8 mouse cellular contexts compared by ENCODE assay signal in genomic region chr11:21998141-21999047, GRCm38 (mm10). TPM values are rescaled to one million over a fixed set of nuclear protein-coding genes. Genes with fewer than 3 reads are reported as not detected.
A peak's percentile ranks its signal among the peaks of the same experiment; 100 is the strongest.
DNase-seq lines count a peak whose midpoint lies in the region; ATAC-seq and TF ChIP-seq lines count a peak whose summit lies in the region.

No protein-coding gene starts in this region.

- WGBS in hindbrain, embryonic 14.5 days: 6% methylated on average over 32 of the region's 32 CpGs
- WGBS in midbrain, embryonic 11.5 days: 4% methylated on average over 32 of the region's 32 CpGs

- peaks cover 90% of the 10 kb centered on the region for H3K27me3 ChIP-seq in hindbrain, embryonic 14.5 days (ENCODE audit: control insufficient read depth, insufficient read depth, low read length)
- H3K27me3 ChIP-seq in midbrain, embryonic 11.5 days (ENCODE audit: control insufficient read depth, insufficient read depth, low read length): peaks cover 3% of the 10 kb centered on the region; the same call in 1 of the 2 replicates

- no peak for TF ChIP-seq CTCF in left cerebral cortex, adult 2 months (IDR thresholded peaks at IDR 0.05)

- no peak overlapping the region; the same call in 1 of the 2 replicates for H3K4me2 ChIP-seq in hindbrain, embryonic 14.5 days (replicated peaks)
- peak overlapping the region; percentile 81 for H3K4me2 ChIP-seq in midbrain, embryonic 11.5 days

- ATAC-seq in hindbrain, embryonic 14.5 days (ENCODE audit: low FRiP score): no peak
- no peak for ATAC-seq in midbrain, embryonic 11.5 days (ENCODE audit: low FRiP score)

- H3K4me3 ChIP-seq in left cerebral cortex, adult 2 months: no peak overlapping the region
- H3K4me3 ChIP-seq in hindbrain, embryonic 14.5 days (replicated peaks; ENCODE audit: low read length): 0 out of 2 replicates have a peak overlapping the region, but pooled peaks have one; percentile 1
- peak overlapping the region; percentile 89 for H3K4me3 ChIP-seq in midbrain, embryonic 11.5 days (ENCODE audit: low read depth, low read length)

- no peak overlapping the region for H3K9ac ChIP-seq in hindbrain, embryonic 14.5 days
- peak overlapping the region; percentile 97 for H3K9ac ChIP-seq in midbrain, embryonic 11.5 days (ENCODE audit: low read length)

- no peaks in the 10 kb centered on the region for H3K36me3 ChIP-seq in hindbrain, embryonic 14.5 days (replicated peaks; ENCODE audit: control insufficient read depth, insufficient read depth)
- peaks cover 6% of the 10 kb centered on the region; the same call in 1 of the 2 replicates for H3K36me3 ChIP-seq in midbrain, embryonic 11.5 days (ENCODE audit: control insufficient read depth, insufficient read depth, low read length)

- no peak overlapping the region for H3K27ac ChIP-seq in left cerebral cortex, adult 2 months
- H3K27ac ChIP-seq in hindbrain, embryonic 14.5 days: no peak overlapping the region
- H3K27ac ChIP-seq in midbrain, embryonic 11.5 days (ENCODE audit: low read depth, low read length): peak overlapping the region; percentile 86

- peak; percentile 5 to 13 for DNase-seq in left cerebral cortex, postnatal 25 days (ENCODE audit: low spot score in 2 of 2)
- no peak for DNase-seq in left cerebral cortex, adult 2 months (ENCODE audit: extremely low spot score in 1 of 2, low spot score in 2 of 2)
- DNase-seq in embryo, embryonic 10 days (ENCODE audit: low spot score): peak; percentile 46
- no peak for DNase-seq in hindbrain, embryonic 14.5 days (ENCODE audit: low spot score)
- peak; percentile 96 for DNase-seq in midbrain, embryonic 11.5 days (ENCODE audit: low spot score, missing footprints)
- no peak for DNase-seq in frontal cortex, adult 2 months (ENCODE audit: extremely low spot score in 1 of 2, low spot score in 1 of 2)
- DNase-seq in urinary bladder, adult 2 months (ENCODE audit: low spot score): no peak
- DNase-seq in heart, postnatal 25 days (ENCODE audit: low spot score): no peak

- intact Hi-C loops in left cerebral cortex, postnatal 25 days (cut with DNase I): no loop called here
- intact Hi-C loops in left cerebral cortex, adult 2 months (cut with DNase I): loop anchor here (10.0 kb wide), 1 partner anchor 206 kb away; no protein-coding TSS in a partner anchor
- intact Hi-C loops in heart, postnatal 25 days (cut with DNase I): loop anchor here (10.0 kb wide), 1 partner anchor 286 kb away; no protein-coding TSS in a partner anchor

- no peaks in the 10 kb centered on the region for H3K9me3 ChIP-seq in hindbrain, embryonic 14.5 days (ENCODE audit: control insufficient read depth, low read length)
- H3K9me3 ChIP-seq in midbrain, embryonic 11.5 days (ENCODE audit: control insufficient read depth, low read length): no peaks in the 10 kb centered on the region

- peaks cover 7% of the 10 kb centered on the region; the same call in 1 of the 2 replicates for H3K4me1 ChIP-seq in hindbrain, embryonic 14.5 days (replicated peaks; ENCODE audit: control insufficient read depth, insufficient read depth, low read length)
- H3K4me1 ChIP-seq in midbrain, embryonic 11.5 days (ENCODE audit: control insufficient read depth, insufficient read depth, low read length): peaks cover 30% of the 10 kb centered on the region

RNA-seq across cellular contexts. Expression of gene Otx1, which starts 4.3 kb away (rescaled TPM):
- 1 to 10 TPM; 6.0 to 6.3 TPM for total RNA-seq in left cerebral cortex, postnatal 25 days (2021)
- total RNA-seq in left cerebral cortex, adult 2 months (2021): 1 to 10 TPM; 5.0 to 7.4 TPM
- 0.37 and 1.6 TPM in 2 replicates for polyA plus RNA-seq in hindbrain, embryonic 14.5 days (2014; fragmentation: Nextera tagmentation; extraction: Ambion mirVana)
- 40.6 and 43.7 TPM in 2 replicates for polyA plus RNA-seq in midbrain, embryonic 11.5 days (2014; fragmentation: Nextera tagmentation; extraction: Ambion mirVana)
- 3.5 and 3.7 TPM in 2 replicates for polyA plus RNA-seq in frontal cortex, adult 2 months (2012; rRNA removed)
- polyA plus RNA-seq in urinary bladder, adult 2 months (2012; rRNA removed): 0.01 and 0.03 TPM in 2 replicates
- not detected for total RNA-seq in heart, postnatal 25 days (2021)

Comparison
In these comparisons a context has a peak if more than half of its experiments do, and no peak if none do; other contexts are left out.
1. DNase-seq: peak in left cerebral cortex, postnatal 25 days (2 of 2), embryo, embryonic 10 days (single experiment) and midbrain, embryonic 11.5 days (single experiment); none in left cerebral cortex, adult 2 months (0 of 2), hindbrain, embryonic 14.5 days (single experiment), frontal cortex, adult 2 months (0 of 2), urinary bladder, adult 2 months (single experiment) and heart, postnatal 25 days (single experiment).